Mouse (Mus musculus) cerebral cortex, adult 2 months (tissue): ENCODE measurements around the gene Srpk1.

Experiments used
- WGBS: fragments of 180-500 bp; shearing (Covaris S2); methylation state at CpG from one replicate; pipeline ENCODE4 v1.1.7; 2018; 5-methylcytosine and 5-hydroxymethylcytosine counted together

Srpk1 gene

DNA sequence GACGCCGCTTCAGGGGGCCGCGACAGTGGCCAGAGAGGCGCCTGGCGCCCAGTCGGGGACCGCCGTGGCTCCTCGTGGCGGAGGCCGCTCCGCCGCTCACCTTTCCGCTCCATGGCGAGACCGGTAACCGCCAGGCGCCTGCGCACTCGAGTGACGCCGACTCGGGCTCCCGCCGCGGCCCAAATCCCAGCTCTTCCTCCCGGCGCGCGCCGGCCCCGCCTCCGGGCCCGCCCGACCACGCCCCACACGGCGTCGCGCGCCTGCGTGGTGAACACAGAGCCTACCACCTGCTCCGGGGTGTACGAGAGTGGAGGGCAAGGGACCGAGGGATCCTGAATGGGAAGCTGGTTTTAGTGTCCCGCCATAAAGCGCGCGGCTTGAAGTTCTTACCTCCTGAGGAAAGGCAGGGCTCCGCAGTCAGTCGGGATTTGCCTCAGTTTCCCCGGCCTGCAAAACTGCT lies at the start of gene Srpk1:
TSS of gene Srpk1 (minus strand) at position 410 of the 460 bp plus-strand sequence.
- under 1% methylated on average over 53 of the region's 53 CpGs for WGBS

GRCm38 (mm10) chr17:28659564-28659963 lies 37.1 kb upstream of the Srpk1 start:
- 73% methylated on average over 6 of the region's 6 CpGs for WGBS

DNA sequence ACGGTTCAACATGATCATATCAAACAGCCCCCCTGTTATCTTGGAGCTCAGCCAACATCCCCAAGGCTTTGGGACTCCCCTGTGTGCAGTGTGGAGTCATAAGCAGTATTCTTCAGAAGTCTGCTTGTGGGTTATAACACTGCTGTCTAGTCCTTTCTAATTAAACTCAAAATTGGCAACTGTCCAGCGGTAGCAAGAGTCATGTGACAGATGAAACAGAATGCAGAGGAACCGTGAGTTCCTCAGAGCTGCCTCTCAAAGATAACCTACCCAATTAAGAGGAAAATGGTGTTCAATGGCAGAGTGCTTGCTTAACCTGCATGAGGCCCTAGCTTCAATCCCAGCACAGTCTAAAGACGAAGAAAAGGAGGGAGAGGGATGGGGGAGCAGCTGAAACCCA lies 35.4 kb upstream of the Srpk1 start:
- WGBS: 20% methylated on average over 4 of the region's 4 CpGs

GRCm38 (mm10) chr17:28650268-28650667 lies 27.8 kb upstream of the Srpk1 start:
- WGBS: 76% methylated on average over 3 of the region's 3 CpGs

DNA sequence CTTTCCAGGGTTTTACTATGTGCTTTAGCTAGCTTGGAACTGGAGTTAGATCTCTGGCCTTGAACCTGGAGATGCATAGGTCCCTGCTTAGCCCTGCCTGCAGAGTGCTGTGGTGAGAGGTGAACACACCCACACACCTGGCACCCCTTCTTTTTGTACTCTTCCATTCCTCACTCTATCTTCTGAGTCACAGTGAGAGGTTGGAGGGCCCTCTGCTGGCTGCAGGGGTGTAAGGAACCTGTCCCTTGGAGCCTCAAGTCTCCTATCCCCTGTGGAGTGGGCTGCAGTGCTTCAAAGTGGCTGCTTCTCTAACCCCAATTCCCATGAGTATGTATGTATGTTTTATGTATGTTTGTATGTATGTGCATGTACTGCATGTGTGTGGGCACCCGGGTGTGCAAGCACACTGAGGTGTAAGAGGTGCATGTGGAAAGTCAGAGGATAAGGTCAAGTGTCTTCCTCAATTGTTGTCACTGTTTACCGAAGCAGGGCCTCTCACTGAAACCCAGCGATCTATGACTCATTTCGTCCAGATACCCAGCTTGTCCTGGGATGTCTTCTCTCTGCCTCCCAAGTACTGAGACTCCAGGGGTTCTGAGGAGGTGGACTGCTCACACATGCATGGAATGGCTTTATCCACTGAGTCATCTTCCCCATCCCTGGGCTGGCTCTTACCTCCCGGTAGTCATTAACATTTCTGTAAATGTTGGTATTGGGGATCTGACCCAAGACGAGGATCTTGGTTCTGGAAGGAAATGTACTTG lies 26.3 kb upstream of the Srpk1 start:
- 50% methylated on average over 6 of the region's 6 CpGs for WGBS

- WGBS: 82% methylated on average over 3 of the region's 3 CpGs
These were observed 23.7 kb upstream of the Srpk1 start for GRCm38 (mm10) chr17:28646221-28646620.

GRCm38 (mm10) chr17:28644112-28644511 lies 21.6 kb upstream of the Srpk1 start:
- 54% methylated on average over 4 of the region's 4 CpGs for WGBS

GRCm38 (mm10) chr17:28643697-28644096 lies 21.2 kb upstream of the Srpk1 start:
- 62% methylated on average over 3 of the region's 3 CpGs for WGBS

DNA sequence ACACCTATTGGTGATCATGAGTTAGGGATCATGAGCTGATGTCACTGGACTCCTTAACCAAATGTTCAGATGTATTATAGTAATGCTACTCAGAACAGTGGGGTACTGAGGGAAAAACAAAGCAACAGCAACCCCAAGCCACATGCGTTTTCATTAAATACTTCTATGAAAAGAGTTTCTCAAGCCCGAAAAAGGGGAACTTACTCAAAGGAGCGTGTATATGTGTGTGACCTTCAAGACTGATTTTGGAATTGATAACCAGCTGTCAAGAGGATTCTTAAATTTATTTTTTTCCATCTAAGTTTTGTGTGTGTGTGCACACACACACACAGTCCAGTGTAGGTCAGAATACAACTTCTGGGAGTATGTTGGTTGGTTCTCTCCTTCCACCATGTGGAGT lies 17.6 kb upstream of the Srpk1 start:
- WGBS: 90% methylated on average over 3 of the region's 3 CpGs

DNA sequence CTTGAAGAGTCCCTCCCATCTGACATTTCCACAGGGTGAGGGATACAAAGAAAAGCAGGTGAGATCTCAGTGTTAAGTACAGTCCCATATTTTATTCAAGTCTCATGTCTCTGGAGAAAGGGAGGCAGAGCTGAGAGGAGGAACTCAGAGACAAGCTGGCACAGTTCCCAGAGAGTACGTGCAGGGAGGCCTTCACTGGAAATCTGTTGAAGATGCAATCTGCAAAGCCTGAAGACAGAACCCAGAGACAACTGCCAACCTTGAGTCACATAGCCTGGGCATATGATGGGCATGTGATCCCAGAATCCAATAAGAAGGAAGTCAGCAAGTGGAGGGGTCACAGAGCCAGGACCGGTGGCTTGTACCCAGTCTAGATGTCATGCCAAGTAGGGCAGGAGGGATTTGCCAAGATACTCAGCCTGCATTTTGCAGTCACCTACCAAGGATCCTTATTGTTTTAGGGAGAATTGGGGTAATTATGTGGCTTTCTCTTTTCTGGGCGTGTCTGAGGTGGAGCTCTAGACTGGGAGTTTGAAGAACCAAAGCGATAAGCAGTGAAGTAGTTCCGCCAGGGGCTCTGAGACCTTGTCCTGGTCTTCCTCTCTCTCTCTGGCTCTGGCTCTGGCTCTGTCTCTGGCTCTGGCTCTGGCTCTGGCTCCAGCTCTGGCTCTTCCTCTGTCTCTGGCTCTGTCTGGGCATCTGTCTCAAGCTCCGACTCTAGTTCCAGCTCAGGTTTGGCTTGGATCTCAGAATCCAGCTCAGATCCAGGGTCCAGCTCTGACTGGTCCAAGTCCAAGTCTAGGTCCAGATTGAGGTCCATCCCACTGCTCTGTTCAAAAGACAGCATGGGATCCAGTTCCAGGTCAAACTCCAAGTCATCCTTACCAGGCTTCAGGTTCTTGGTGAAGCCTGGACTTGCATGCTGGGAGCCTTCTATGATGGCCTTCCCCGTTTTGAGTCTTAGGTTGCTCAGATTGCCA lies 15.5 kb upstream of the Srpk1 start:
- WGBS: 63% methylated on average over 7 of the region's 7 CpGs

- 88% methylated on average over 5 of the region's 5 CpGs for WGBS
These were observed 13.3 kb upstream of the Srpk1 start for GRCm38 (mm10) chr17:28635842-28636241.

- 45% methylated on average over 3 of the region's 3 CpGs for WGBS
These were observed 6.6 kb upstream of the Srpk1 start for GRCm38 (mm10) chr17:28629125-28629524.

DNA sequence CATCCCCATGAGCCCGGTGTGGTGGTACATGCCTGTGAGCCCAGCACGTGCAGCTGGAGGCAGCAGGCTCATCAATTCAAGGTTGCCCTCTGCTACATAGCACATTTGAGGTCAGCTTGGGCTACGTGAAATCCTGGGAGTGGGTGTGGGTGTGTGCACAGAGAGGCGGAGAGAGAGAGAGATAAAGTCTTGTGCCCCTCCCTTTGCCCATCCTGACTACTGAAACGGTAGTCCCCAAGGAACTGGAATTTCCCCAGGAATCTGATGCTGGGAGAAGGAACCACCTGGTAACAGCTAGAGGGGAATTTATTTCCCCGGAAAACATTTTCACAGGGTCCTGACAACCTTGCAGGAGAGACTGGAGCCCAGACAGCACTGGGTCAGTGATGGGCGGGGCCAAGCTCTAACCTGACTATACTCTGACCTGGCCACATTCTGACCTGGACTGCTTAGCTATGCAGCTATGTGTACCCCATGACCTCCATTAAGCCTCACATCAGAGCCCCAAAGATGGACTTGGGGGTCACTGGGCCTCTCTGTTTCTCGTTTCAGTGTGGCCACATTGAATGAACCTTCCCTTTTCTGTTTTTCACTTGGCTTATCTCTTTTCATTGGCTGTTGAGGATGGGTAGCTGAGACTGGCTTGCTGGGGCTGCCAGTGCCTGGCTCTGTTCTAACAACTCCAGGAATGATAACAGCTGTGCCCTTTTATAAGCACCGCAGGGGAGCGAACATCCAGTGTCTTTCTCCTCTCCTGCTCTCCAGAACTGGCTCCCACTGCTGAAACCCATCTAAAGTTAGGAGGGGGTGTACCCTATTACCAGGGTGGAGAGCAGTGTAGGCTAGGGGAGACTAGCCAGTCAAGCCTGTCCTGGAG lies 6.0 kb upstream of the Srpk1 start:
- WGBS: 40% methylated on average over 10 of the region's 10 CpGs

GRCm38 (mm10) chr17:28626937-28627336 lies 4.4 kb upstream of the Srpk1 start:
- 46% methylated on average over 2 of the region's 2 CpGs for WGBS

- 73% methylated on average over 15 of the region's 15 CpGs for WGBS
These were observed 2.8 kb upstream of the Srpk1 start for GRCm38 (mm10) chr17:28625327-28625726.

GRCm38 (mm10) chr17:28624841-28625240 lies 2.3 kb upstream of the Srpk1 start:
- 36% methylated on average over 2 of the region's 2 CpGs for WGBS

GRCm38 (mm10) chr17:28621381-28622299 lies 869 bp downstream of the Srpk1 start:
- under 1% methylated on average over 77 of the region's 78 CpGs for WGBS

- WGBS: 85% methylated on average over 1 of the region's 1 CpGs
These were observed 3.7 kb downstream of the Srpk1 start for GRCm38 (mm10) chr17:28618775-28619174.

GRCm38 (mm10) chr17:28618124-28618523 lies 4.4 kb downstream of the Srpk1 start:
- 86% methylated on average over 7 of the region's 7 CpGs for WGBS

- WGBS: 57% methylated on average over 10 of the region's 10 CpGs
These were observed 4.9 kb downstream of the Srpk1 start for GRCm38 (mm10) chr17:28617636-28618035.
